10 mouse cellular contexts compared by ENCODE assay signal in genomic region chr2:104710670-104711370, GRCm38 (mm10). TPM values are rescaled to one million over a fixed set of nuclear protein-coding genes. Genes with fewer than 3 reads are reported as not detected.
DNase-seq lines count a peak whose midpoint lies in the region; ATAC-seq and TF ChIP-seq lines count a peak whose summit lies in the region.
"Had no signal": no experiment of that assay in that cellular context is flagged by ENCODE, and none has a peak within 500 bp of the region (broad histone marks: within the 10 kb centered on the region; RNA-seq: fewer than 3 reads in every experiment).

No protein-coding gene starts in this region.

- 0 out of 2 replicates have a peak, but pooled peaks cover 2% of the 10 kb centered on the region for H3K36me3 ChIP-seq in lung, embryonic 15.5 days
- peaks cover 9% of the 10 kb centered on the region; the same call in 1 of the 2 replicates for H3K36me3 ChIP-seq in limb, embryonic 14.5 days (ENCODE audit: control insufficient read depth, insufficient read depth, low read length)
- H3K36me3 ChIP-seq in stomach, embryonic 15.5 days = no peaks in the 10 kb centered on the region

- no peak overlapping the region for H3K9ac ChIP-seq in lung, embryonic 15.5 days
- H3K9ac ChIP-seq in limb, embryonic 14.5 days (ENCODE audit: low read depth, low read length, severe bottlenecking) = peak overlapping the region; percentile 86; the same call in 1 of the 2 replicates
- no peak overlapping the region for H3K9ac ChIP-seq in stomach, embryonic 15.5 days

- H3K4me1 ChIP-seq in lung, embryonic 15.5 days = peaks cover 23% of the 10 kb centered on the region
- H3K4me1 ChIP-seq in embryonic fibroblast, embryonic 13.5 days (ENCODE audit: control insufficient read depth, insufficient read depth, low read length) = peaks cover under 1% of the 10 kb centered on the region; the same call in 1 of the 2 replicates
- peaks cover 13% of the 10 kb centered on the region for H3K4me1 ChIP-seq in limb, embryonic 14.5 days (ENCODE audit: control insufficient read depth, insufficient read depth, low read length)
- 0 out of 2 replicates have a peak, but pooled peaks cover 4% of the 10 kb centered on the region for H3K4me1 ChIP-seq in stomach, embryonic 15.5 days

- 23% methylated on average over 6 of the region's 6 CpGs for WGBS in lung, embryonic 15.5 days
- 27% methylated on average over 6 of the region's 6 CpGs for WGBS in limb, embryonic 14.5 days
- 21% methylated on average over 6 of the region's 6 CpGs for WGBS in stomach, embryonic 15.5 days

- peaks cover 3% of the 10 kb centered on the region; the same call in 1 of the 2 replicates for H3K27me3 ChIP-seq in lung, embryonic 15.5 days
- no peaks in the 10 kb centered on the region for H3K27me3 ChIP-seq in limb, embryonic 14.5 days (ENCODE audit: control insufficient read depth, insufficient read depth, low read length)
- H3K27me3 ChIP-seq in stomach, embryonic 15.5 days (replicated peaks) = no peaks in the 10 kb centered on the region

- H3K4me3 ChIP-seq in lung, embryonic 15.5 days = peak overlapping the region; percentile 89
- peak overlapping the region; percentile 49 for H3K4me3 ChIP-seq in embryonic fibroblast, embryonic 13.5 days (ENCODE audit: insufficient read depth, low read length)
- H3K4me3 ChIP-seq in limb, embryonic 14.5 days (replicated peaks; ENCODE audit: low read length) = peak overlapping the region; percentile 76
- H3K4me3 ChIP-seq in stomach, embryonic 15.5 days (replicated peaks) = peak overlapping the region; percentile 87; the same call in 1 of the 2 replicates

- no peak for DNase-seq in lung, postnatal 4 days
- DNase-seq in limb, embryonic 14.5 days (ENCODE audit: low spot score) = no peak
- no peak for DNase-seq in left cerebral cortex, adult 8-10 months (ENCODE audit: low spot score in 2 of 2)
- no peak for DNase-seq in spleen, postnatal 14 days (ENCODE audit: low spot score in 2 of 2)
- no peak for DNase-seq in kidney, adult 18-20 months
- DNase-seq: kidney, adult 9 months had no signal

- no peak for TF ChIP-seq POLR2A in embryonic fibroblast, embryonic 13.5 days (IDR thresholded peaks at IDR 0.05; ENCODE audit: low read depth, low read length)
- TF ChIP-seq POLR2A in limb, embryonic 14.5 days (IDR thresholded peaks at IDR 0.05; ENCODE audit: borderline replicate concordance, extremely low read depth, insufficient read depth, insufficient read length) = no peak

- no peak for ATAC-seq in lung, embryonic 15.5 days (ENCODE audit: borderline replicate concordance, extremely low read depth, low FRiP score, low TSS enrichment)
- ATAC-seq in limb, embryonic 14.5 days (ENCODE audit: low FRiP score, low read depth) = no peak
- no peak for ATAC-seq in stomach, embryonic 15.5 days (ENCODE audit: insufficient read depth, low FRiP score, low read depth)

- H3K27ac ChIP-seq in lung, embryonic 15.5 days = no peak overlapping the region
- no peak overlapping the region for H3K27ac ChIP-seq in embryonic fibroblast, embryonic 13.5 days (ENCODE audit: insufficient read depth, low read length)
- 0 out of 2 replicates have a peak overlapping the region, but pooled peaks have one; percentile 91 for H3K27ac ChIP-seq in limb, embryonic 14.5 days (replicated peaks; ENCODE audit: low read depth, low read length)
- H3K27ac ChIP-seq in stomach, embryonic 15.5 days = no peak overlapping the region

- TF ChIP-seq CTCF in embryonic fibroblast, embryonic 13.5 days (IDR thresholded peaks at IDR 0.05; ENCODE audit: borderline replicate concordance, insufficient read depth, low read length) = no peak

- H3K9me3 ChIP-seq in lung, embryonic 15.5 days = no peaks in the 10 kb centered on the region
- no peaks in the 10 kb centered on the region for H3K9me3 ChIP-seq in limb, embryonic 14.5 days (ENCODE audit: control insufficient read depth, low read length)
- no peaks in the 10 kb centered on the region for H3K9me3 ChIP-seq in stomach, embryonic 15.5 days

- H3K4me2 ChIP-seq in lung, embryonic 15.5 days = peak overlapping the region; percentile 82
- peak overlapping the region; percentile 64 for H3K4me2 ChIP-seq in limb, embryonic 14.5 days (replicated peaks; ENCODE audit: low read depth, low read length, severe bottlenecking)
- peak overlapping the region; percentile 83 for H3K4me2 ChIP-seq in stomach, embryonic 15.5 days

RNA-seq across cellular contexts. Expression of gene Tcp11l1, which starts 1.1 kb away (rescaled TPM):
- polyA plus RNA-seq in lung, embryonic 15.5 days (2015; fragmentation: Nextera tagmentation; extraction: Ambion mirVana) = 27.3 and 32.2 TPM in 2 replicates
- 22.0 and 29.8 TPM in 2 replicates for polyA plus RNA-seq in embryonic fibroblast, embryonic 13.5 days (2011; ENCODE audit: insufficient read length, low read depth, missing spikeins)
- polyA plus RNA-seq in limb, embryonic 14.5 days (2012; rRNA removed) = 16.7 and 22.5 TPM in 2 replicates
- 47.6 and 50.8 TPM in 2 replicates for polyA plus RNA-seq in limb, embryonic 14.5 days (2014; fragmentation: Nextera tagmentation; extraction: Ambion mirVana)
- polyA plus RNA-seq in stomach, embryonic 15.5 days (2015; fragmentation: Nextera tagmentation; extraction: Ambion mirVana) = 31.7 and 36.6 TPM in 2 replicates
- total RNA-seq in left cerebral cortex, adult 8-10 months (2022) = 10 to 100 TPM; 34.4 to 45.6 (median 39.4) TPM

RNA-seq across cellular contexts. Expression of gene Pin1rt1, which starts 5.4 kb away (rescaled TPM):
- not detected in 2 replicates for polyA plus RNA-seq in lung, embryonic 15.5 days (2015; fragmentation: Nextera tagmentation; extraction: Ambion mirVana)
- not detected in 2 replicates for polyA plus RNA-seq in embryonic fibroblast, embryonic 13.5 days (2011; ENCODE audit: insufficient read length, low read depth, missing spikeins)
- polyA plus RNA-seq in limb, embryonic 14.5 days (2012; rRNA removed) = not detected in 2 replicates
- polyA plus RNA-seq in limb, embryonic 14.5 days (2014; fragmentation: Nextera tagmentation; extraction: Ambion mirVana) = 0.32 TPM in 1 of 2 replicates, not detected in the other
- not detected in 2 replicates for polyA plus RNA-seq in stomach, embryonic 15.5 days (2015; fragmentation: Nextera tagmentation; extraction: Ambion mirVana)
- not detected for total RNA-seq in left cerebral cortex, adult 8-10 months (2022)
- polyA plus RNA-seq: small intestine, adult 2 months had no signal

RNA-seq across cellular contexts. Expression of gene Depdc7, which starts 31.9 kb away (rescaled TPM):
- polyA plus RNA-seq in lung, embryonic 15.5 days (2015; fragmentation: Nextera tagmentation; extraction: Ambion mirVana) = 8.6 and 9.1 TPM in 2 replicates
- polyA plus RNA-seq in embryonic fibroblast, embryonic 13.5 days (2011; ENCODE audit: insufficient read length, low read depth, missing spikeins) = 2.8 and 3.1 TPM in 2 replicates
- 3.8 and 4.8 TPM in 2 replicates for polyA plus RNA-seq in limb, embryonic 14.5 days (2012; rRNA removed)
- 5.8 and 6.7 TPM in 2 replicates for polyA plus RNA-seq in limb, embryonic 14.5 days (2014; fragmentation: Nextera tagmentation; extraction: Ambion mirVana)
- polyA plus RNA-seq in stomach, embryonic 15.5 days (2015; fragmentation: Nextera tagmentation; extraction: Ambion mirVana) = 14.2 and 18.8 TPM in 2 replicates
- total RNA-seq in left cerebral cortex, adult 8-10 months (2022) = 1 to 10 TPM in 3 of 4 experiments, under 1 TPM in 1; 0.72 to 2.2 (median 1.6) TPM
